Mouse (Mus musculus): Measurements from ENCODE around the gene Secisbp2.

GRCm38 (mm10) chr13:51705882-51706854, 54.7 kb downstream of the Secisbp2 start:
- TF ChIP-seq CTCF (IDR thresholded peaks at IDR 0.05; ENCODE audit: extremely low read depth, insufficient read depth, low read length) = no peak
- TF ChIP-seq POLR2A (IDR thresholded peaks at IDR 0.05; ENCODE audit: extremely low read depth, insufficient read depth, low read length) = no peak
